Mouse (Mus musculus) thymus, adult 2 months (tissue): ENCODE measurements around the gene Psrc1.

ENCODE experiments used
- CTCF ChIP-seq: fragments of 200-500 bp; IDR thresholded peaks from 2 replicates; pipeline ENCODE4 v1.5.1; 2012; ENCODE audit warnings: mild to moderate bottlenecking, control low read depth, low read length, moderate library complexity, borderline replicate concordance; ENCODE audit not compliant: control insufficient read depth, poor library complexity, insufficient read depth; ENCODE audit errors: extremely low read depth
- POLR2A ChIP-seq: fragments of 200-500 bp; IDR thresholded peaks from 2 replicates; pipeline ENCODE4 v1.6.1; 2012; ENCODE audit warnings: mild to moderate bottlenecking, low read length, control low read depth, moderate library complexity; ENCODE audit not compliant: control insufficient read depth, poor library complexity, insufficient read depth; ENCODE audit errors: extremely low read depth

- TF ChIP-seq CTCF (no peak), POLR2A (no peak)
Measured at GRCm38 (mm10) chr3:108402528-108402920, 18.9 kb downstream of the Psrc1 start.
